Mouse (Mus musculus) limb, embryonic 11.5 days (tissue): ENCODE data around the gene Uhrf1. TPM values are rescaled to one million over a fixed set of nuclear protein-coding genes. Genes with fewer than 3 reads are reported as not detected.
"Not testable (repeated sequence)": the region's sequence is repeated elsewhere in the genome, so short reads cannot be mapped to it uniquely, and the experiment has no call there.

Experiments
- ATAC-seq: fragments of 200-750 bp; cut with Nextera tagmentation; 2 replicates; pipeline ENCODE4 v1.8.0; 2017; ENCODE audit warnings: low read depth; ENCODE audit not compliant: insufficient number of reproducible peaks, low FRiP score, low TSS enrichment
- DNase-seq: peaks from one replicate; pipeline ENCODE4 v3.0.0-alpha.2; 2015; ENCODE audit warnings: low spot score
- H3K27ac ChIP-seq: fragments of 300-500 bp; sonication (generic); replicated peaks from 2 replicates; pipeline ENCODE4 v1.5.1; 2014; ENCODE audit warnings: low read depth, mild to moderate bottlenecking, low read length
- H3K27me3 ChIP-seq: fragments of 300-500 bp; sonication (generic); 2 replicates; pipeline ENCODE4 v1.6.1; 2014; ENCODE audit warnings: mild to moderate bottlenecking, low read length, mixed read lengths; ENCODE audit not compliant: control insufficient read depth, insufficient read depth
- H3K36me3 ChIP-seq: fragments of 300-500 bp; sonication (generic); 2 replicates; pipeline ENCODE4 v1.6.1; 2014; ENCODE audit warnings: mild to moderate bottlenecking, low read length, moderate library complexity, mixed read lengths; ENCODE audit not compliant: control insufficient read depth, insufficient read depth
- H3K4me1 ChIP-seq: fragments of 300-500 bp; sonication (generic); 2 replicates; pipeline ENCODE4 v1.6.1; 2014; ENCODE audit warnings: low read length, mixed read lengths; ENCODE audit not compliant: control insufficient read depth, insufficient read depth
- H3K4me2 ChIP-seq: fragments of 300-500 bp; sonication (generic); 2 replicates; pipeline ENCODE4 v1.6.1; 2014; ENCODE audit warnings: low read depth, mild to moderate bottlenecking, moderate library complexity; ENCODE audit not compliant: severe bottlenecking
- H3K4me3 ChIP-seq: fragments of 300-500 bp; sonication (generic); 2 replicates; pipeline ENCODE4 v1.5.1; 2014; ENCODE audit warnings: low read depth, low read length
- H3K9ac ChIP-seq: fragments of 300-500 bp; sonication (generic); 2 replicates; pipeline ENCODE4 v1.6.1; 2014; ENCODE audit warnings: mild to moderate bottlenecking, low read length
- H3K9me3 ChIP-seq: fragments of 300-500 bp; sonication (generic); 2 replicates; pipeline ENCODE4 v1.6.1; 2016; ENCODE audit warnings: low read length; ENCODE audit not compliant: control insufficient read depth
- WGBS: fragments of 180-500 bp; shearing (Covaris S2); extraction: QIAGEN DNeasy Blood & Tissue Kit; methylation state at CpG from one replicate; pipeline ENCODE4 v1.1.7; 2014; 5-methylcytosine and 5-hydroxymethylcytosine counted together
- polyA plus RNA-seq: library from polyadenylated mRNA; unstranded; fragments of >200 nt; fragmentation: Nextera tagmentation; extraction: Ambion mirVana; gene quantifications from 2 replicates; pipeline ENCODE4 v1.2.1, GENCODE M21; 2014

The Uhrf1 gene
- polyA plus RNA-seq = 153 and 167 TPM in 2 replicates

GRCm38 (mm10) chr17:56303160-56303846 is at the start of gene Uhrf1:
Gene Uhrf1, plus strand, starts transcription at chr17:56303321.
- Histone ChIP-seq H3K9me3 (no peaks in the 10 kb centered on the region), H3K4me2 (peak within 1 kb of the TSS; percentile 98), H3K4me1 (peaks cover 25% of the 10 kb centered on the region), H3K27ac (peak within 1 kb of the TSS; percentile 91), H3K27me3 (no peaks in the 10 kb centered on the region), H3K4me3 (peak within 1 kb of the TSS; percentile 85), H3K36me3 (peaks cover 23% of the 10 kb centered on the region), H3K9ac (peak within 1 kb of the TSS; percentile 87)
- peak; percentile 92 for DNase-seq
- peak; percentile 75 for ATAC-seq
- WGBS = under 1% methylated on average over 43 of the region's 43 CpGs

- DNase-seq (no peak), ATAC-seq (no peak)
- Histone ChIP-seq H3K9me3 (no peaks in the 10 kb centered on the region), H3K4me1 (peaks cover 8% of the 10 kb centered on the region; the same call in 1 of the 2 replicates), H3K4me3 (no peak overlapping the region), H3K4me2 (no peak overlapping the region), H3K27me3 (no peaks in the 10 kb centered on the region), H3K27ac (no peak overlapping the region), H3K36me3 (peaks cover 4% of the 10 kb centered on the region; the same call in 1 of the 2 replicates), H3K9ac (no peak overlapping the region)
- 85% methylated on average over 4 of the region's 4 CpGs for WGBS
Observed at GRCm38 (mm10) chr17:56254695-56255094, 48.4 kb upstream of the Uhrf1 start.

DNA sequence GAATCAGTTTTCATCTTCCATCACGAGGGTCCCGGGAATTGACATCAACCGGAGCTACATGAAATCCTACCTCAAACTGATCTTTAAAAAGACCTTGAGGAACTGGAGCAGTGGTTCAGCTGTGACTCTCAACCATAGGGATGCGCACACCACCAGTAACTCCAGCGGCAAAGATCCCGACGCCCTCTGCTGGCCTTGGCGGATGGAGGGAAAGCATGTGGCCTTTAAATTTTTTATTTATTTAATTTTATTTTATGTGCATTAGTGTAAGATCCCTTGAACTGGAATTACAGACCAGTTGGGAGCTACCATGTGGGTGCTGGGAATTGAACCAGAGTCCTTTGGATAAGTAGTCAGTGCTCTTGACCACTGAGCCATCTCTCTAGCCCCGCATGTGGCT is 47.7 kb upstream of the Uhrf1 start:
- no peak overlapping the region; the same call in 1 of the 2 replicates for H3K9ac ChIP-seq
- H3K27me3 ChIP-seq = no peaks in the 10 kb centered on the region
- ATAC-seq (peak; percentile 3; the same call in 1 of the 2 replicates), DNase-seq (peak; percentile 68)
- H3K9me3 ChIP-seq = no peaks in the 10 kb centered on the region
- H3K4me1 ChIP-seq = peaks cover 8% of the 10 kb centered on the region; the same call in 1 of the 2 replicates
- H3K4me2 ChIP-seq = peak overlapping the region; percentile 67
- 24% methylated on average over 9 of the region's 9 CpGs for WGBS
- H3K4me3 ChIP-seq = peak overlapping the region; percentile 65
- peak overlapping the region; percentile 56; the same call in 1 of the 2 replicates for H3K27ac ChIP-seq
- H3K36me3 ChIP-seq = peaks cover 4% of the 10 kb centered on the region; the same call in 1 of the 2 replicates

GRCm38 (mm10) chr17:56255863-56256238 is 47.3 kb upstream of the Uhrf1 start:
- peaks cover 6% of the 10 kb centered on the region; the same call in 1 of the 2 replicates for H3K4me1 ChIP-seq
- H3K9ac ChIP-seq = no peak overlapping the region
- H3K36me3 ChIP-seq = peaks cover 4% of the 10 kb centered on the region; the same call in 1 of the 2 replicates
- peak; percentile 99 for DNase-seq
- ATAC-seq = peak; percentile 83
- H3K4me2 ChIP-seq = peak overlapping the region; percentile 67
- WGBS = under 1% methylated on average over 32 of the region's 32 CpGs
- peak overlapping the region; percentile 65 for H3K4me3 ChIP-seq
- H3K27me3 ChIP-seq = no peaks in the 10 kb centered on the region
- no peaks in the 10 kb centered on the region for H3K9me3 ChIP-seq
- H3K27ac ChIP-seq = peak overlapping the region; percentile 56; the same call in 1 of the 2 replicates

- Histone ChIP-seq H3K4me2 (peak within 1 kb of the TSS; percentile 90), H3K27ac (peak within 1 kb of the TSS; percentile 56; the same call in 1 of the 2 replicates), H3K36me3 (peaks cover 8% of the 10 kb centered on the region), H3K4me3 (peak within 1 kb of the TSS; percentile 65), H3K9ac (peak within 1 kb of the TSS; percentile 43; the same call in 1 of the 2 replicates), H3K4me1 (0 out of 2 replicates have a peak, but pooled peaks cover 3% of the 10 kb centered on the region), H3K27me3 (no peaks in the 10 kb centered on the region), H3K9me3 (no peaks in the 10 kb centered on the region)
- ATAC-seq (peak; percentile 90), DNase-seq (peak; percentile 91)
- under 1% methylated on average over 28 of the region's 28 CpGs for WGBS
Observed at GRCm38 (mm10) chr17:56256239-56256881, 46.8 kb upstream of the Uhrf1 start, which contains the start of gene Fem1a. Gene Fem1a, plus strand, starts transcription at chr17:56256810.

DNA sequence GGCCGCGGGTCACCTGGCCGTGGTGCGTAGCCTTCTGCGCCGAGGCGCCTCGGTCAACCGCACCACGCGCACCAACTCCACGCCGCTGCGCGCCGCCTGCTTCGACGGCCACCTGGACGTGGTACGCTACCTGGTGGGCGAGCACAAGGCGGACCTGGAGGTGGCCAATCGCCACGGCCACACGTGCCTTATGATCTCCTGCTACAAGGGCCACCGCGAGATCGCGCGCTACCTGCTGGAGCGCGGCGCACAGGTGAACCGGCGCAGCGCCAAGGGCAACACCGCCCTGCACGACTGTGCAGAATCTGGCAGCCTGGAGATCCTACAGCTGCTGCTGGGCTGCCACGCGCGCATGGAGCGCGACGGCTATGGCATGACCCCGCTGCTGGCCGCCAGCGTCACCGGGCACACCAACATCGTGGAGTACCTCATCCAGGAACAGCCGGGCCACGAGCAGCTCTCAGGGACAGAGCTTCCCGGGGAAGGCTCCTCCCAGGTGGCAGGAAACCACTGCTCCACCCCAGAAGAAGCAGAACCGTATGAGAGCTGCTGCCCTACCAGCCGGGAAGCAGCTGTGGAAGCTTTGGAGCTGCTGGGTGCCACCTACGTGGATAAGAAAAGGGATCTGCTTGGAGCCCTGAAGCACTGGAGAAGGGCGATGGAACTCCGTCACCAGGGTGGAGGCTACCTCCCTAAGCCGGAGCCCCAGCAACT is 45.8 kb upstream of the Uhrf1 start:
- ATAC-seq (no peak), DNase-seq (no peak)
- Histone ChIP-seq H3K4me2 (peak overlapping the region; percentile 90), H3K4me3 (peak overlapping the region; percentile 65), H3K36me3 (peaks cover 12% of the 10 kb centered on the region), H3K27ac (no peak overlapping the region), H3K9me3 (no peaks in the 10 kb centered on the region), H3K27me3 (no peaks in the 10 kb centered on the region), H3K9ac (peak overlapping the region; percentile 43; the same call in 1 of the 2 replicates), H3K4me1 (0 out of 2 replicates have a peak, but pooled peaks cover 3% of the 10 kb centered on the region)
- WGBS = 10% methylated on average over 53 of the region's 58 CpGs

- H3K4me2 ChIP-seq, H3K4me3 ChIP-seq, H3K4me1 ChIP-seq, ATAC-seq, H3K9me3 ChIP-seq, H3K9ac ChIP-seq, H3K27me3 ChIP-seq, H3K27ac ChIP-seq, DNase-seq: not testable (repeated sequence)
- peaks cover 12% of the 10 kb centered on the region for H3K36me3 ChIP-seq
- 94% methylated on average over 19 of the region's 19 CpGs for WGBS
Observed at GRCm38 (mm10) chr17:56258269-56258668, 44.9 kb upstream of the Uhrf1 start.

DNA sequence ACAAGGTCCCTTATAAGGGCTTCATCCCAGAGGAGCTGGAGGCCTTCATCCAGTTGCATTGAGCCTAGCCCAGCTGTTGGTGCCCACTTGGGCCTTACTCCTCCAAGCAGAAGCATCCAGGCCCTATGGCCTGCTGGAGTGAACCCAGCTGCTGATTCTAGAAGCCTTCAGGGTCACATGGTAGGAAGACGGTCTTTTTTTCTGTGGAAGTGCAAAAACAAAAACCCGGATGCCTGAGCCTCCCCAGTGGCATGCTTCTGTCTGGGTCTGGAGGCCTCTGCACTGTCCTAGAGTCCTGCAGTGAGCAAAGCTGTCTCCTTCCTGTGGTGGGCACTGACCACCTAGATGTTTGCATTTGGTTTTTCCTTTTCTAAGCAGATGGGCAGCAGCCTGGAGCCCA is 44.3 kb upstream of the Uhrf1 start:
- not testable (repeated sequence) for H3K4me1 ChIP-seq, H3K27ac ChIP-seq, DNase-seq, H3K4me3 ChIP-seq, H3K4me2 ChIP-seq, ATAC-seq, H3K27me3 ChIP-seq, H3K9ac ChIP-seq, H3K9me3 ChIP-seq
- 80% methylated on average over 2 of the region's 2 CpGs for WGBS
- peaks cover 12% of the 10 kb centered on the region for H3K36me3 ChIP-seq
